In genomic region chr5:30120106-30120505, GRCm38 (mm10) we compare ENCODE assay signal across 34 mouse cellular contexts. TPM values are rescaled to one million over a fixed set of nuclear protein-coding genes. Genes with fewer than 3 reads are reported as not detected.
DNase-seq lines count a peak whose midpoint lies in the region; ATAC-seq and TF ChIP-seq lines count a peak whose summit lies in the region.
"Had no signal": no experiment of that assay in that cellular context is flagged by ENCODE, and none has a peak within 500 bp of the region (broad histone marks: within the 10 kb centered on the region; RNA-seq: fewer than 3 reads in every experiment).

No protein-coding gene starts in this region.

- H3K27me3 ChIP-seq in kidney, adult 2 months (replicated peaks; ENCODE audit: control insufficient read depth, insufficient read depth, low read length) = no peaks in the 10 kb centered on the region
- 0 out of 2 replicates have a peak, but pooled peaks cover 3% of the 10 kb centered on the region for H3K27me3 ChIP-seq in kidney, embryonic 14.5 days (ENCODE audit: control insufficient read depth, insufficient read depth, low read length)
- peaks cover under 1% of the 10 kb centered on the region; the same call in 1 of the 2 replicates for H3K27me3 ChIP-seq in intestine, postnatal 0 days (replicated peaks; ENCODE audit: control insufficient read depth, insufficient read depth, low read length)
- no peaks in the 10 kb centered on the region for H3K27me3 ChIP-seq in kidney, postnatal 0 days (ENCODE audit: insufficient read depth, low read length)
- H3K27me3 ChIP-seq: hindbrain, embryonic 12.5 days had no signal

- TF ChIP-seq CTCF in kidney, adult 2 months (conservative IDR thresholded peaks at IDR 0.05; ENCODE audit: insufficient read depth, insufficient read length, low read depth, low read length) = no peak
- TF ChIP-seq CTCF in intestine, postnatal 0 days (IDR thresholded peaks at IDR 0.05; ENCODE audit: low read depth) = 0 out of 2 replicates have a peak, but pooled peaks have one; percentile 24
- TF ChIP-seq CTCF in kidney, postnatal 0 days (IDR thresholded peaks at IDR 0.05; ENCODE audit: low read depth) = no peak

- no peak overlapping the region for H3K9ac ChIP-seq in kidney, embryonic 14.5 days (ENCODE audit: low read depth, low read length)
- no peak overlapping the region for H3K9ac ChIP-seq in intestine, postnatal 0 days (ENCODE audit: low read depth, low read length)
- H3K9ac ChIP-seq in kidney, postnatal 0 days (ENCODE audit: low read depth, low read length) = no peak overlapping the region
- H3K9ac ChIP-seq: embryonic facial prominence, embryonic 15.5 days; heart, embryonic 15.5 days; hindbrain, embryonic 12.5 days; lung, embryonic 15.5 days; neural tube, embryonic 12.5 days had no signal

- H3K27ac ChIP-seq in kidney, adult 2 months (ENCODE audit: insufficient read depth, low read depth, low read length) = no peak overlapping the region
- H3K27ac ChIP-seq in kidney, embryonic 14.5 days (ENCODE audit: low read depth, low read length) = no peak overlapping the region
- H3K27ac ChIP-seq in intestine, postnatal 0 days (ENCODE audit: low read depth, low read length) = peak overlapping the region; percentile 5; the same call in 1 of the 2 replicates
- no peak overlapping the region for H3K27ac ChIP-seq in kidney, postnatal 0 days
- H3K27ac ChIP-seq: embryonic facial prominence, embryonic 15.5 days; heart, embryonic 10.5 days; heart, embryonic 15.5 days; hindbrain, embryonic 12.5 days; lung, embryonic 15.5 days; midbrain, embryonic 10.5 days; neural tube, embryonic 12.5 days; stomach, postnatal 0 days had no signal

- intact Hi-C loops in gastrocnemius, postnatal 14 days (cut with DNase I; ENCODE audit: low total_unique reads) = no loop called here
- intact Hi-C loops in left cerebral cortex, postnatal 14 days (cut with DNase I) = no loop called here

- H3K4me1 ChIP-seq in kidney, adult 2 months (ENCODE audit: control insufficient read depth, insufficient read depth, low read length) = peaks cover 3% of the 10 kb centered on the region; the same call in 1 of the 2 replicates
- H3K4me1 ChIP-seq in kidney, embryonic 14.5 days (ENCODE audit: control insufficient read depth, insufficient read depth, low read length) = no peaks in the 10 kb centered on the region
- H3K4me1 ChIP-seq in intestine, postnatal 0 days (replicated peaks; ENCODE audit: control insufficient read depth, insufficient read depth, low read length) = 0 out of 2 replicates have a peak, but pooled peaks cover 3% of the 10 kb centered on the region
- no peaks in the 10 kb centered on the region for H3K4me1 ChIP-seq in kidney, postnatal 0 days (replicated peaks; ENCODE audit: insufficient read depth, low read length)
- H3K4me1 ChIP-seq: embryonic facial prominence, embryonic 15.5 days; heart, embryonic 10.5 days; heart, embryonic 15.5 days; hindbrain, embryonic 12.5 days; midbrain, embryonic 10.5 days; neural tube, embryonic 12.5 days had no signal

- H3K4me3 ChIP-seq in kidney, adult 2 months (ENCODE audit: insufficient read depth, low read depth, low read length) = no peak overlapping the region
- H3K4me3 ChIP-seq in kidney, embryonic 14.5 days (ENCODE audit: low read length) = no peak overlapping the region
- no peak overlapping the region for H3K4me3 ChIP-seq in intestine, postnatal 0 days (ENCODE audit: low read depth, low read length)
- H3K4me3 ChIP-seq in kidney, postnatal 0 days (replicated peaks; ENCODE audit: low read depth, low read length) = no peak overlapping the region
- H3K4me3 ChIP-seq: embryonic facial prominence, embryonic 15.5 days; heart, embryonic 10.5 days; heart, embryonic 15.5 days; hindbrain, embryonic 12.5 days; lung, embryonic 15.5 days; midbrain, embryonic 10.5 days; myocyte; neural tube, embryonic 12.5 days had no signal

- ATAC-seq in kidney, embryonic 14.5 days (ENCODE audit: low FRiP score, low TSS enrichment) = no peak
- peak; percentile 91 for ATAC-seq in intestine, postnatal 0 days
- peak; percentile 52; the same call in 1 of the 2 replicates for ATAC-seq in kidney, postnatal 0 days (replicated peaks; ENCODE audit: low FRiP score, low read depth)
- ATAC-seq: CD4-positive, CD25-positive, alpha-beta regulatory T cell, adult 4 months; forebrain, embryonic 14.5 days had no signal

- no peak overlapping the region for H3K4me2 ChIP-seq in kidney, embryonic 14.5 days (replicated peaks; ENCODE audit: low read depth, low read length)
- no peak overlapping the region for H3K4me2 ChIP-seq in intestine, postnatal 0 days (replicated peaks; ENCODE audit: low read depth)
- H3K4me2 ChIP-seq in kidney, postnatal 0 days (ENCODE audit: low read length) = no peak overlapping the region
- H3K4me2 ChIP-seq: embryonic facial prominence, embryonic 15.5 days; heart, embryonic 15.5 days; hindbrain, embryonic 12.5 days; lung, embryonic 15.5 days; neural tube, embryonic 12.5 days had no signal

- 59% methylated on average over 7 of the region's 7 CpGs for WGBS in kidney, adult 2 months
- WGBS in kidney, embryonic 14.5 days = 86% methylated on average over 7 of the region's 7 CpGs
- 53% methylated on average over 7 of the region's 7 CpGs for WGBS in intestine, postnatal 0 days
- WGBS in kidney, postnatal 0 days = 80% methylated on average over 7 of the region's 7 CpGs

- H3K9me3 ChIP-seq in kidney, embryonic 14.5 days (ENCODE audit: control insufficient read depth, low read length) = no peaks in the 10 kb centered on the region
- no peaks in the 10 kb centered on the region for H3K9me3 ChIP-seq in intestine, postnatal 0 days (ENCODE audit: control insufficient read depth)
- no peaks in the 10 kb centered on the region for H3K9me3 ChIP-seq in kidney, postnatal 0 days (replicated peaks; ENCODE audit: low read length)
- H3K9me3 ChIP-seq: embryonic facial prominence, embryonic 15.5 days; heart, embryonic 10.5 days; heart, embryonic 15.5 days; hindbrain, embryonic 12.5 days; lung, embryonic 15.5 days; midbrain, embryonic 10.5 days; neural tube, embryonic 12.5 days had no signal

- no peak for TF ChIP-seq POLR2A in kidney, adult 2 months (IDR thresholded peaks at IDR 0.05; ENCODE audit: low read depth, low read length)

- peak; percentile 86 for DNase-seq in kidney, adult 2 months
- no peak for DNase-seq in kidney, postnatal 0 days (ENCODE audit: low spot score)
- DNase-seq in gastrocnemius, postnatal 14 days = no peak
- DNase-seq in left cerebral cortex, postnatal 14 days (ENCODE audit: low spot score in 2 of 2) = no peak
- no peak for DNase-seq in adrenal gland, postnatal 36 days
- DNase-seq: adrenal gland, postnatal 14 days; cerebellum, adult 18-20 months; cerebellum, postnatal 10 days; gastrocnemius, postnatal 25 days; heart, adult 11 months; layer of hippocampus, adult 9-11 months; liver; right cerebral cortex, postnatal 4 days; thymus, adult 18-20 months; thymus, postnatal 25 days had no signal

- H3K36me3 ChIP-seq in kidney, adult 2 months (ENCODE audit: control insufficient read depth, insufficient read depth, low read length) = peaks cover 1% of the 10 kb centered on the region; the same call in 1 of the 2 replicates
- peaks cover 70% of the 10 kb centered on the region for H3K36me3 ChIP-seq in kidney, embryonic 14.5 days (ENCODE audit: control insufficient read depth, insufficient read depth, low read length)
- H3K36me3 ChIP-seq in intestine, postnatal 0 days (ENCODE audit: control insufficient read depth, insufficient read depth) = peaks cover 67% of the 10 kb centered on the region
- H3K36me3 ChIP-seq in kidney, postnatal 0 days (ENCODE audit: insufficient read depth, low read length) = peaks cover 52% of the 10 kb centered on the region

RNA-seq across cellular contexts. Expression of gene 3110082J24Rik, which starts 14.2 kb away (rescaled TPM):
- polyA plus RNA-seq in kidney, adult 2 months (2012; rRNA removed) = not detected in 2 replicates
- not detected in 2 replicates for polyA plus RNA-seq in kidney, embryonic 14.5 days (2014; fragmentation: Nextera tagmentation; extraction: Ambion mirVana)
- polyA plus RNA-seq in intestine, postnatal 0 days (2015; fragmentation: Nextera tagmentation; extraction: Ambion mirVana) = not detected in 2 replicates
- not detected in 2 replicates for polyA plus RNA-seq in kidney, postnatal 0 days (2015; fragmentation: Nextera tagmentation; extraction: Ambion mirVana)
- total RNA-seq in gastrocnemius, postnatal 14 days (2021) = not detected
- 1 to 10 TPM; 2.1 to 3.7 TPM for total RNA-seq in left cerebral cortex, postnatal 14 days (2021)
- not detected for total RNA-seq in adrenal gland, postnatal 36 days (2021)
- total RNA-seq: adrenal gland, postnatal 14 days; common myeloid progenitor, adult 5-6 weeks; gastrocnemius, postnatal 25 days; heart, postnatal 25 days; megakaryocyte progenitor cell, adult 5-6 weeks had no signal
- polyA plus RNA-seq: CD4-positive, CD25-positive, alpha-beta regulatory T cell, adult 4 months; embryonic facial prominence, embryonic 15.5 days; heart, embryonic 15.5 days; limb, embryonic 11.5 days; liver, embryonic 16.5 days; lung, embryonic 15.5 days; spleen, adult 2 months; stomach, postnatal 0 days had no signal

RNA-seq across cellular contexts. Expression of gene Garem2, which starts 15.1 kb away (rescaled TPM):
- polyA plus RNA-seq in kidney, adult 2 months (2012; rRNA removed) = 0.05 TPM in 1 of 2 replicates, not detected in the other
- 0.61 and 0.80 TPM in 2 replicates for polyA plus RNA-seq in kidney, embryonic 14.5 days (2014; fragmentation: Nextera tagmentation; extraction: Ambion mirVana)
- 0.20 TPM in 2 replicates for polyA plus RNA-seq in intestine, postnatal 0 days (2015; fragmentation: Nextera tagmentation; extraction: Ambion mirVana)
- 0.33 and 0.36 TPM in 2 replicates for polyA plus RNA-seq in kidney, postnatal 0 days (2015; fragmentation: Nextera tagmentation; extraction: Ambion mirVana)
- total RNA-seq in gastrocnemius, postnatal 14 days (2021) = under 1 TPM; 0.04 TPM
- total RNA-seq in left cerebral cortex, postnatal 14 days (2021) = 10 to 100 TPM; 11.4 to 12.6 TPM
- not detected for total RNA-seq in adrenal gland, postnatal 36 days (2021)
- total RNA-seq: common myeloid progenitor, adult 5-6 weeks; gastrocnemius, postnatal 25 days; megakaryocyte progenitor cell, adult 5-6 weeks had no signal
- polyA plus RNA-seq: CD4-positive, CD25-positive, alpha-beta regulatory T cell, adult 4 months; spleen, adult 2 months had no signal

RNA-seq across cellular contexts. Expression of gene Hadha, which starts 34.9 kb away (rescaled TPM):
- 116 and 122 TPM in 2 replicates for polyA plus RNA-seq in kidney, adult 2 months (2012; rRNA removed)
- polyA plus RNA-seq in kidney, embryonic 14.5 days (2014; fragmentation: Nextera tagmentation; extraction: Ambion mirVana) = 93.4 and 119 TPM in 2 replicates
- polyA plus RNA-seq in intestine, postnatal 0 days (2015; fragmentation: Nextera tagmentation; extraction: Ambion mirVana) = 301 and 307 TPM in 2 replicates
- 171 and 193 TPM in 2 replicates for polyA plus RNA-seq in kidney, postnatal 0 days (2015; fragmentation: Nextera tagmentation; extraction: Ambion mirVana)
- total RNA-seq in gastrocnemius, postnatal 14 days (2021) = 100 to 1,000 TPM; 271 to 383 TPM
- 10 to 100 TPM; 64.1 to 67.8 TPM for total RNA-seq in left cerebral cortex, postnatal 14 days (2021)
- 100 to 1,000 TPM; 505 to 525 TPM for total RNA-seq in adrenal gland, postnatal 36 days (2021)

RNA-seq across cellular contexts. Expression of gene Hadhb, which starts 34.9 kb away (rescaled TPM):
- polyA plus RNA-seq in kidney, adult 2 months (2012; rRNA removed) = 253 and 280 TPM in 2 replicates
- 129 and 149 TPM in 2 replicates for polyA plus RNA-seq in kidney, embryonic 14.5 days (2014; fragmentation: Nextera tagmentation; extraction: Ambion mirVana)
- 392 and 420 TPM in 2 replicates for polyA plus RNA-seq in intestine, postnatal 0 days (2015; fragmentation: Nextera tagmentation; extraction: Ambion mirVana)
- 215 and 229 TPM in 2 replicates for polyA plus RNA-seq in kidney, postnatal 0 days (2015; fragmentation: Nextera tagmentation; extraction: Ambion mirVana)
- 100 to 1,000 TPM; 258 to 390 TPM for total RNA-seq in gastrocnemius, postnatal 14 days (2021)
- total RNA-seq in left cerebral cortex, postnatal 14 days (2021) = 10 to 100 TPM; 71.3 to 78.6 TPM
- total RNA-seq in adrenal gland, postnatal 36 days (2021) = 100 to 1,000 TPM; 827 to 996 TPM

RNA-seq across cellular contexts. Expression of gene Tyms, which starts 46.7 kb away (rescaled TPM):
- polyA plus RNA-seq in kidney, adult 2 months (2012; rRNA removed) = 25.0 and 35.1 TPM in 2 replicates
- 328 and 403 TPM in 2 replicates for polyA plus RNA-seq in kidney, embryonic 14.5 days (2014; fragmentation: Nextera tagmentation; extraction: Ambion mirVana)
- polyA plus RNA-seq in intestine, postnatal 0 days (2015; fragmentation: Nextera tagmentation; extraction: Ambion mirVana) = 78.7 and 80.9 TPM in 2 replicates
- 137 and 160 TPM in 2 replicates for polyA plus RNA-seq in kidney, postnatal 0 days (2015; fragmentation: Nextera tagmentation; extraction: Ambion mirVana)
- total RNA-seq in gastrocnemius, postnatal 14 days (2021) = 1 to 10 TPM; 6.9 to 7.7 TPM
- 1 to 10 TPM; 4.1 to 4.2 TPM for total RNA-seq in left cerebral cortex, postnatal 14 days (2021)
- total RNA-seq in adrenal gland, postnatal 36 days (2021) = 10 to 100 TPM; 21.3 to 22.2 TPM
